Mouse (Mus musculus) thymus, postnatal 0 days (tissue): ENCODE measurements around the gene D930048N14Rik. TPM values are rescaled to one million over a fixed set of nuclear protein-coding genes. Genes with fewer than 3 reads are reported as not detected.
"Not testable (repeated sequence)": the region's sequence is repeated elsewhere in the genome, so short reads cannot be mapped to it uniquely, and the experiment has no call there.

Source experiments
- DNase-seq: peaks from one replicate; pipeline ENCODE4 v3.0.0-alpha.2; 2015; ENCODE audit warnings: low spot score
- polyA plus RNA-seq: library from polyadenylated mRNA; unstranded; fragments of >200 nt; fragmentation: Nextera tagmentation; extraction: Ambion mirVana; gene quantifications from 2 replicates; pipeline ENCODE4 v1.2.1, GENCODE M21; 2015

D930048N14Rik gene
- polyA plus RNA-seq, 1 experiment from 2014 or later = 1.8 TPM

DNA sequence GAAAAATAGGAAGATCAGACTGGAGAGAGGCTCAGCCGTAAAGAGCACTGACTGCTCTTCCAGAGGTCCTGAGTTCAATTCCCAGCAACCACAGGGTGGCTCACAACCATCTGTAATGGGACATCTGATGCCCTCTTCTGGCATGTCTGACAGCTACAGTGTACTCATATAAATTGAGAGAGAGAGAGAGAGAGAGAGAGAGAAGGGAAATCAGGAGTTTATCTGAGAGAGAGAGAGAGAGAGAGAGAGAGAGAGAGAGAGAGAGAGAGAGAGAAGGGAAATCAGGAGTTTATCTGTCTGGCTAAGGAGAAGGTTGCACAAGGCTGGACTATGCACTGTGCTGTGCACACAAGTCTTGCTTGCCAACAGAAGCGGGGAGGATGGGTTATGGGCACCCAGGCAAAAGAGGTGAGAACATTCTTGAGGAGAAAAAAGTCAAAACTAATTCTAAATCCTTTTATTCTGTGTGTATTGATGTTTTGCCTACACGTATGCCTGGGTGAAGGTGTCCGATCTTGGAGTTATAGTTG, 2.2 kb downstream of the D930048N14Rik start:
- no peak for DNase-seq

- DNase-seq = no peak
Measured at GRCm38 (mm10) chr11:51653736-51654135, 3.0 kb downstream of the D930048N14Rik start.

DNA sequence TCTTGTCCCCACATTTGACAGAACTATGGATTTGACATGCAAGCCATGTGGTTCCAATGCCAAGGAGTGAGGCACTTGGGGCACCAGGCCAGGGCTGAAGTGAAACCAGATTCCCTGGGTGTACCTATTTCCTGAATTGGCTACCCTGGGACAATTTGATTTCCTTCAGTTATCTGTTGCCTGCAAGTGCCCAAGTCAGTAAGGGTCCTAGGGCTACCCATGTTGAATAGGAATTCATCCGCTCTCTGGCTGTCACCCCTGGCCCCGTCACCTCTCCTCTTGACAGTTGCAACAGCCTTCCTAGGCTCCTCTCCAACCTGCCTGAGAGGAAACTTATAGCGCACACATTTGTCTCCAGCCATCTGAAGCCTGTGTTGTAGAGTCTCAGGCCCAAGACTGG, 4.1 kb downstream of the D930048N14Rik start:
- no peak for DNase-seq

DNA sequence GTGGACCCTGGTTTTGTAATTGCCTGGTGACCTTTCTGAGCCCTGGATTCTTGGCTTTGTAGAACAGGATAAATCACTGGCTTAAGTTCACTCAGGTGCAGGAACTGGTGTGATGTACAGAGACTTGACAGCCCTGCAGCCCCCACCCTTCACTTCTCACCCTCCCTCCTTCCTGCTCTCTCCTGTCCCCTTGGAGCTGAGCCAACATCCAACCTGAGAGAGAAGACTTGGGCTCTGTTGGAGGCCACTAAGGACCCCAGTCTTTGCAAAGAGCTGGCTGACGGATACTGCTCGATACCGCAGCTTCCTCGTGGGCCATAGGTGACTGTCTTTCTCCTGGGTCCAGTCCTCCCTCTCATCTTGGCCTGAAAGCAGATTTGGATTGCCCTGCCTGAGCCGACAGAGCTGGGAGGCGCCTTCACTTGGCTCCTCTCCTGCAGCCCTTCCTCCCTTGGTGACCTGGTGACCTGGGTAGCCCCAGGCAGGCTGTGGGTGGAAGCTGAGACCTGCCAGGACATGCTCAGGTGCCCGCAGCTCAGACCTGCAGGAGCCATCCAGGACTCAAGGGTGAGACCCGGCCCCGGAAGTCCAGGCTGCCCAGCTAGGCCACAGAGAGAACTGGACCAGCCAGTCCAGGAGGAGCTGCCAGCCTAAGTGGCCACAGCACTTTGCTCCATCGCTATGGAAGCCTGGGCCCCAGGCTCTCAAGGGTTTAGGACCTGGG, 6.2 kb downstream of the D930048N14Rik start:
- no peak for DNase-seq

DNA sequence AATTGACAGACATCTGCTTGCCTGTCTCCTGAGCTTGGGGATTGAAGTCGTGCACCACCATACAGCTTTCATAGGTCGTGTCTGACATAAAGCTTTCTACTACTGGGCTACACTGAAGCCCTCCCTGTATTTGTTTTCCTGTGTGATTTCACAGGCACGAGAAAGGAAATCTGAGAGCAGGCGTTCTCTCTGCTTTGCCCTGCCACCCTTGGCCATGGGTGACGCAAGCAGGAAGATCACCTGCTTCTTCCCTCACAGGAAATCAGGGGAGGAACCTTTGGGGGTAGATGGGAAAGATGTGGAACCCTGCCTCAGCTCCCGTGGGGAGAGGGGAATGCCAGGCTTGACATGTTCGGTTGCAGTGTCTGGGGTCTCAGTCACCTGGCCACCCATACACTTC, 7.5 kb downstream of the D930048N14Rik start:
- no peak for DNase-seq

- DNase-seq = peak; percentile 21
Measured at GRCm38 (mm10) chr11:51658705-51659104, 8.0 kb downstream of the D930048N14Rik start.

DNA sequence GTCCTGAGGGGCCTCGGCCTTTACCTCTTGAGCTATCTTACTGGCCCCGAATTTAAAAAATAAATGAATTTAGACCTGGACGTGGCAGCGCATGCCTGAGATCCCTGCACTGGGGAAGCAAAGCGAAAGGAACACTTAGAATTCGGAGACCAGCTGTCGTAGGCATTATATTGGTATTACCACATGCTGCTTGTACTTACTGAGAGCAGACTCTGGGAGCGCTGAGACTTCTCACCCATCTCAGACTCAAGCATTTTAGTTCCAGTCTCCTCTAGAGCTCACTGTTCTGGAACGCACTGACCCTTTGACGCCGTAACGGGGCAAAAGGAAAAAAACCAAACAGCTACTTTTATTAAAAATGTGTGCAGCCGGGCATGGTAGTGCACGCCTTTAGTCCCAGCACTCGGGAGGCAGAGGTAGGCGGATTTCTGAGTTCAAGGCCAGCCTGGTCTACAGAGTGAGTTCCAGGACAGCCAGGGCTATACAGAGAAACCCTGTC, 11.2 kb downstream of the D930048N14Rik start:
- DNase-seq = no peak

DNA sequence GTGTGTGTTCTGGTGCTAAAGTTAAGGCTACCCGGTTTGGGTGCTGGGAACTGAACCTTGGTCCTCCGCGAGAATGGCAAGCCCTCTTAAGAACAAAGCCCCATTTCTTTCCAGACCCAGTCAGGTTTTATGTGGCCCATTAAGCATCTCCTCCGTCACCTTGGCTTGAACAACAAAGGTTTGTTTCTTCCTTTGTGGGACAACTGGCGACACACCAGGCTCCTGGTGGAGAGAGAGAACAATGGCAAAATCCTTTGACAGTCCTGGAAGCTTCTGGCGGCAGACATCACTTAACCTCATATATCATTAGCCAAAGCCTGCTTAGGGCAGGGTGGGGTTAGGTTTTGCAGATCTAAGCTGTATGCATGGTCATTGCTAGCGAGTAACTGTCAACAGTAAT, 11.9 kb downstream of the D930048N14Rik start:
- DNase-seq = no peak

DNA sequence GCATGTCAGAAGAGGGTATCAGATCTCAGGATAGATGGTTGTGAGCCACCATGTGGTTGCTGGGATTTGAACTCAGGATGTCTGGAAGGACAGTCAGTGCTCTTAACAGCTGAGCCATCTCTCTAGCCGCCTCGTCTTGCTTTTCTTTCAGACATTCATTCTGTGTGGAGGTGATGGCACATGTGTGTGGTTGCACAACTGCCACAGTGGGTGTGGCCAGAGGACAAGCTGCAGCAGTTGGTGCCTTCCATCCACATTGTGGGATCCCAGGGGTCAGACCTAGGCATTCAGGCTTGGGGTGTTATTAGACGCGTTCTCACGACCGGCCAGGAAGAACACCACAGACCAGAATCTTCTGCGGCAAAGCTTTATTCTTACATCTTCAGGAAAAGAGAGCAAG, 14.0 kb downstream of the D930048N14Rik start:
- DNase-seq = not testable (repeated sequence)

GRCm38 (mm10) chr11:51670846-51671245, 20.1 kb downstream of the D930048N14Rik start:
- no peak for DNase-seq

- DNase-seq = no peak
Measured at GRCm38 (mm10) chr11:51671376-51671775, 20.6 kb downstream of the D930048N14Rik start.

- DNase-seq = no peak
Measured at GRCm38 (mm10) chr11:51673291-51673690, 22.5 kb downstream of the D930048N14Rik start.

DNA sequence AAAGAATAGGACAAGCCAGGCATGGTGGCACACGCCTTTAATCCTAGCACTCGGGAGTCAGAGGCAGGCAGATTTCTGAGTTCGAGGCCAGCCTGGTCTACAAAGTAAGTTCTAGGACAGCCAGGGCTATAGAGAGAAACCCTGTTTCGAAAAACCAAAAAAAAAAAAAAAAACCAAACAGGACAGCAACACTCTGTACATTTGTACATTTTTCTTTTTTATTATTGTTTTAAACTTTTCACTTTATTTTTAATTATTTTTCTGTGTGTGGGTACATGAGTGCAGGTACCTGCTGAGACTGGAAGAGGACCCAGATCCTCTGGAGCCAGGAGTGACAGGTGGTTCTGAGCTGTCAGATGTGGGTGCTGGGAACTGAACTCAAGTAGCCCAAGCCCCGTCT, 24.6 kb downstream of the D930048N14Rik start:
- DNase-seq = no peak

GRCm38 (mm10) chr11:51677737-51678418, 27.1 kb downstream of the D930048N14Rik start:
- no peak for DNase-seq

GRCm38 (mm10) chr11:51679466-51679865, 28.7 kb downstream of the D930048N14Rik start:
- DNase-seq = no peak

DNA sequence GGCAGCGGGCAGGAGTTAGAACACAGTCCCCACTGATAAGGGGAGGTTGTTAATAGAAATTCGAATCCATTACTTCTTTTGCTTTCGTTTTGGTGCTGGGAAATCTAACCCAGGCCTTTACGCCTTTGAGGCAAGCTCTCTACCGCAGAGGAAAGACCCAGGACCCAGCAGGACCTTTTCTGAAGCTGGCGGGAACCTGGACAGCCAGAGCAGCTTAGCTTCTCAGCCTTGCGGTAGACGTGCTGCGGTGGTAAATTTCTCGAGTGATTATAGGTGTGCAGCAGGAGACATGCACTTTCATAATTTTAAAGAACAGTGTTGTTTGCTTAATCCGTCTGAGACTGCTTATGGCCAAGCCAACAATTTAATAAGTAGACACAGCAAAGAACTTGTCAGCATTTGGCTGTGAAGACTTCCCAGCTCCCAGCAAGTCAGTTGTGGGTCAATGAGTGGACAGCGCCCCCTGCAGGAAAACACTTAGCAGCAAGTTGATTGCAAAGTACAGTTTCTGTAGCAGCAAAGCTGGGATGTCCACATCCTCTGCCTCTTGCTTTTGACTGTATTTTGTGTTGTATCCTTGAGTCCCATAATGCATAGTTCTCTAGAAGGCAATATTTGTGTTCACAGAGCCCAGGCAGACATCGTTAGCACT, 30.7 kb downstream of the D930048N14Rik start:
- DNase-seq = peak; percentile 91

- no peak for DNase-seq
Measured at GRCm38 (mm10) chr11:51681976-51682374, 31.2 kb downstream of the D930048N14Rik start.

DNA sequence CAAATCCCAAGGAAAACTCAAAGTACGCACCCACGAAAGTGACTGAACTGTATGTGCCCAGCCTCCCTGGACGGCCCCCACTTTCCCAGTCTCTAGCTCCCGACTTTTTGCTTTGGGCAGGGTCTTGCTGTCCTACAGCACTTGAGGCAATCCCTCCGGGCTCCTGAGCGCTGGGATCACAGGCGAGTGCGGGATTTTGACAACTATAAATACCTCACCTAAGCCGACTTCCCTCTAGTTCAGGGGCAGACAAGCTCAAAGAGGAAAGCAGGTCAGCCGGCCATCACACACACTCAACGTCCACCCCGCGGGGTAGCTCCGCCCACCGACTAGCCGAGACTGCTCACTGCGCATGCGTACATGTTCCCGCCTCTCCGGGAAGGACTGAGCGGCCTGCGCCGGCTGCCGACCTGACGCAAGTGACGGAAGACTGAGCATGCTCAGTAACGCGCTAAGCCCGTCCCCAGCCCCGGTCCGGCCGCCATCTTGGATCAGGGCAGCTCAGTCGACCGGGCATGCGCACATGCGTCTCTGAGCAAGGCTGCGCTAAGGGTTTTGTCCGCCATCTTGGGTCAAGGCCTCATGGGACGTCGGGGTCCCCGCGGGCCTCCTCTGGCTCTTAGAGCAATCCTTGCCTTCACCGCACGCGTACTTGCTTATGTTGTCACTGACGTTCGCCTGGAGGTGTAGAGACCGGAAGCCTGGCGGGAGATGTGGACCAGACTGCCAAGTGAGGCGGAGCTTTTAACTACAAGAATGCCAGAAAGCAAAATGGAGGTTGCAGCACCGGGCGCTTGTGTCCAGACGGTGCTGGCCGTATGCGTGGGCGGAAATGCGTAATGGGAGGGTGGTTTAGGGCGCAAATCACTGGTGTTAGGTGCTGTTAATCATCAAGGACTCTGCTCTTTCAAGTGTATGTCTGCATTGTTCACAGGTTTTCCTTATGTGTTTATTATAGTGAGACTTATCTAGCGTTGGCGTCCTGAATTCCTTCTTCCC, 37.9 kb downstream of the D930048N14Rik start, which contains the start of gene 0610009B22Rik:
Gene 0610009B22Rik, minus strand, starts transcription at position 545 of the 999 bp plus-strand sequence.
- DNase-seq = peak; percentile 100

- DNase-seq = no peak
Measured at GRCm38 (mm10) chr11:51689343-51689742, 38.6 kb downstream of the D930048N14Rik start.

DNA sequence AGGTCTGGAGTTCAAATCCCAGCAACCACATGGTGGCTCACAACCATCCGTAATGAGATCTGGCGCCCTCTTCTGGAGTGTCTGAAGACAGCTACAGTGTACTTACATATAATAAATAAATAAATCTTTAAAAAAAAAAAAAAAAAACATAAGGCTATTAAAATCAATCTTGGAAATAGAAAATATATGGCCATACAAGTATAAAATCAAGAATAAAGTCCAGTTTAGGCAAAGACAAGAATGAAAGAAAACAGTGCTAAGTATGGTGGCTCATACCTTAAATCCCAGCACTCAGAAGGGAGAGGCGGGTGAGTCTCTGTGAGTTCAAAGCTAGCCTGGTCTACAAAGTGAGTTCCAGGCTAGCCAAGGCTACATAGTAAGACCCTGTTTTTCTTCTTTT, 39.8 kb downstream of the D930048N14Rik start:
- DNase-seq = not testable (repeated sequence)
